12 mouse cellular contexts compared by ENCODE assay signal in the genomic region with DNA sequence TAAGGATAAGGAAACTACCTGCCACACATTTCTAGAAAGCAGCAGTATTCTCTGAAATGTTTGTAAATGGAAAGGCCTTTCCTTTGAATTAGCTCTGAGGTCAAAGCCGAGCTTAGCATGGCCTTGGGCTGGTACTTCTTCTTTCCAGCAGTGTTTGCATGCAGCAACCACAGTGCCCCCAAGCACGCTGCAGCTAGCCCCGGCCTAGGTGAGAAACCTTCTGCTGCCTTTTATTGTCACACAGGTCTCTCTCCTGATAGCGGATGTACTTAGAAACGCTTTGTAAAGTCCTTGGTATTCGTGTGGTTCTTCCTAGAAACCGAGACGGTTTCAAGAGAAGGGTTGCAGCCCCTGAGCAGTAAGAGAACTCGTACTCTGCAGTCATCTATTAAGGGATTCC.
A peak's percentile ranks its signal among the peaks of the same experiment; 100 is the strongest.
DNase-seq lines count a peak whose midpoint lies in the region; ATAC-seq and TF ChIP-seq lines count a peak whose summit lies in the region.
"Had no signal": no experiment of that assay in that cellular context is flagged by ENCODE, and none has a peak within 500 bp of the region (broad histone marks: within the 10 kb centered on the region; RNA-seq: fewer than 3 reads in every experiment).

No protein-coding gene starts in this region.

- H3K36me3 ChIP-seq in macrophage (ENCODE audit: inconsistent target): no peaks in the 10 kb centered on the region
- H3K36me3 ChIP-seq in midbrain, embryonic 13.5 days: no peaks in the 10 kb centered on the region
- H3K36me3 ChIP-seq: hindbrain, embryonic 13.5 days; lung, embryonic 15.5 days had no signal

- H3K4me3 ChIP-seq in bone marrow macrophage, adult 2 months (ENCODE audit: insufficient read depth, low read length): no peak overlapping the region
- H3K4me3 ChIP-seq in macrophage (ENCODE audit: inconsistent target): no peak overlapping the region
- H3K4me3 ChIP-seq in midbrain, embryonic 13.5 days (replicated peaks): no peak overlapping the region
- H3K4me3 ChIP-seq: hindbrain, embryonic 13.5 days; limb, embryonic 10.5 days; lung, embryonic 15.5 days had no signal

- H3K4me2 ChIP-seq in midbrain, embryonic 13.5 days (replicated peaks): no peak overlapping the region
- H3K4me2 ChIP-seq: heart, embryonic 11.5 days; hindbrain, embryonic 13.5 days; lung, embryonic 15.5 days had no signal

- no peak for TF ChIP-seq POLR2A in bone marrow macrophage, adult 2 months (IDR thresholded peaks at IDR 0.05; ENCODE audit: borderline replicate concordance, low read depth, low read length)

- DNase-seq in thymus, postnatal 14 days: peak; percentile 11
- DNase-seq in thymus, adult 18-20 months: no peak
- DNase-seq in layer of hippocampus, postnatal 10 days (ENCODE audit: low spot score in 2 of 2): no peak
- no peak for DNase-seq in heart, adult 8-10 months (ENCODE audit: low spot score)
- DNase-seq: cerebellum, adult 11-12 months had no signal

- no peak for TF ChIP-seq CTCF in bone marrow macrophage, adult 2 months (IDR thresholded peaks at IDR 0.05; ENCODE audit: low read depth, low read length)

- H3K27ac ChIP-seq in bone marrow macrophage, adult 2 months (ENCODE audit: insufficient read depth, low read depth, low read length): peak overlapping the region; percentile 70
- H3K27ac ChIP-seq in macrophage: peak overlapping the region; percentile 42
- H3K27ac ChIP-seq in midbrain, embryonic 13.5 days: no peak overlapping the region
- H3K27ac ChIP-seq: hindbrain, embryonic 13.5 days; limb, embryonic 10.5 days; lung, embryonic 15.5 days had no signal

- no peaks in the 10 kb centered on the region for H3K27me3 ChIP-seq in midbrain, embryonic 13.5 days
- H3K27me3 ChIP-seq: hindbrain, embryonic 13.5 days; lung, embryonic 15.5 days had no signal

- H3K4me1 ChIP-seq in bone marrow macrophage, adult 2 months (ENCODE audit: control insufficient read depth, insufficient read depth, low read length): peaks cover 25% of the 10 kb centered on the region
- no peaks in the 10 kb centered on the region for H3K4me1 ChIP-seq in midbrain, embryonic 13.5 days (replicated peaks)
- H3K4me1 ChIP-seq: hindbrain, embryonic 13.5 days had no signal

- no peaks in the 10 kb centered on the region for H3K9me3 ChIP-seq in midbrain, embryonic 13.5 days
- H3K9me3 ChIP-seq: hindbrain, embryonic 13.5 days; limb, embryonic 10.5 days; lung, embryonic 15.5 days had no signal

- WGBS in macrophage (ENCODE audit: missing documents): 16% methylated on average over 9 of the region's 9 CpGs
- WGBS in midbrain, embryonic 13.5 days: 87% methylated on average over 9 of the region's 9 CpGs

- H3K79me2 ChIP-seq in macrophage (ENCODE audit: inconsistent target): peaks cover 54% of the 10 kb centered on the region

- H3K9ac ChIP-seq in midbrain, embryonic 13.5 days (replicated peaks): no peak overlapping the region
- H3K9ac ChIP-seq: hindbrain, embryonic 13.5 days; lung, embryonic 15.5 days had no signal

- no peak for ATAC-seq in midbrain, embryonic 13.5 days
